8 mouse cellular contexts compared by ENCODE assay signal in the genomic region with DNA sequence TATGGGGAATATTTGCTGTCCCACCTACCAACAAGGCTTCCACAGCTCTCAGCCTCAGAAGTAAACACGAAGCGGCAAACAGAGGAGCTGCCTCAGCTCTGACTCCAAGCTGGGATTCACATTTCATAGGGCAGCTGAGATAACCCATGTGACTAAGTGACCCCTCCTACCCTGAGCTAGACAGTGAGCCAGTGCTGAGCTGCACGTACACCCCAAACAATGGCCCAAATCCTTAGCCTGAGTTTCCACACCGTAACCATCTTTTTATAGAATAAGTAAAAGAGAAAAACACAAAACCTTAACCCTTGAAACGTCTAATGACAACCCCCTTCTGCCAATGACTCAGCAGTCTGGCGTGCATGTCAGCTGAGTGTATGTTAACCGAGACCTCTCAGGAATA. TPM values are rescaled to one million over a fixed set of nuclear protein-coding genes. Genes with fewer than 3 reads are reported as not detected.
A peak's percentile ranks its signal among the peaks of the same experiment; 100 is the strongest.
DNase-seq lines count a peak whose midpoint lies in the region; ATAC-seq and TF ChIP-seq lines count a peak whose summit lies in the region.

No protein-coding gene starts in this region.

- POLR2A ChIA-PET in Patski (lab: Charles Lee): interaction anchor here (1.0 kb wide), 2 partner anchors 9 to 62 kb away, joined by 3 read pairs; partner anchors contain the start of genes Mapk1ip1 and Ppp2r2d

- H3K36me3 ChIP-seq in C2C12 (ENCODE audit: control insufficient read depth, insufficient read depth): no peaks in the 10 kb centered on the region
- H3K36me3 ChIP-seq in heart, embryonic 10.5 days: 0 out of 2 replicates have a peak, but pooled peaks cover 6% of the 10 kb centered on the region
- no peaks in the 10 kb centered on the region for H3K36me3 ChIP-seq in kidney, embryonic 14.5 days (ENCODE audit: control insufficient read depth, insufficient read depth, low read length)
- H3K36me3 ChIP-seq in lung, embryonic 15.5 days: no peaks in the 10 kb centered on the region

- H3K9ac ChIP-seq in kidney, embryonic 14.5 days (ENCODE audit: low read depth, low read length): no peak overlapping the region
- no peak overlapping the region for H3K9ac ChIP-seq in lung, embryonic 15.5 days

- TF ChIP-seq CTCF in C2C12 (IDR thresholded peaks at IDR 0.05; ENCODE audit: control insufficient read depth, insufficient read depth, insufficient read length) (no peak), Patski (IDR thresholded peaks at IDR 0.05) (no peak)

- CTCF ChIA-PET in Patski (lab: Charles Lee): interaction anchor here (0.7 to 3.4 kb wide), 4 partner anchors 10 to 66 kb away, joined by 3 to 10 read pairs (median 5); partner anchors contain the start of gene Ppp2r2d

- peak overlapping the region; percentile 97 for H3K27ac ChIP-seq in heart, embryonic 10.5 days
- H3K27ac ChIP-seq in kidney, embryonic 14.5 days (ENCODE audit: low read depth, low read length): no peak overlapping the region
- H3K27ac ChIP-seq in lung, embryonic 15.5 days: peak overlapping the region; percentile 25

- peak; percentile 51 for ATAC-seq in Patski
- no peak for ATAC-seq in kidney, embryonic 14.5 days (ENCODE audit: low FRiP score, low TSS enrichment)
- ATAC-seq in lung, embryonic 15.5 days (ENCODE audit: borderline replicate concordance, extremely low read depth, low FRiP score, low TSS enrichment): peak; percentile 9; the same call in 1 of the 2 replicates

- in situ Hi-C loops in Patski (cut with MboI; ENCODE audit: low pct_unique_long_range_greater_than_20kb): no loop called here

- no peaks in the 10 kb centered on the region for H3K27me3 ChIP-seq in C2C12 (ENCODE audit: control insufficient read depth, insufficient read depth, insufficient read length)
- H3K27me3 ChIP-seq in Patski: no peaks in the 10 kb centered on the region
- no peaks in the 10 kb centered on the region for H3K27me3 ChIP-seq in heart, embryonic 10.5 days (ENCODE audit: insufficient read depth, poor library complexity, severe bottlenecking)
- no peaks in the 10 kb centered on the region for H3K27me3 ChIP-seq in kidney, embryonic 14.5 days (ENCODE audit: control insufficient read depth, insufficient read depth, low read length)
- H3K27me3 ChIP-seq in lung, embryonic 15.5 days: no peaks in the 10 kb centered on the region

- peaks cover 2% of the 10 kb centered on the region for H3K79me3 ChIP-seq in C2C12 (ENCODE audit: low read depth)

- H3K4me3 ChIP-seq in C2C12 (ENCODE audit: insufficient read depth, poor library complexity, severe bottlenecking): no peak overlapping the region
- H3K4me3 ChIP-seq in heart, embryonic 10.5 days: peak overlapping the region; percentile 92
- no peak overlapping the region for H3K4me3 ChIP-seq in kidney, embryonic 14.5 days (ENCODE audit: low read length)
- H3K4me3 ChIP-seq in lung, embryonic 15.5 days: peak overlapping the region; percentile 10

- 8% methylated on average over 7 of the region's 7 CpGs for WGBS in heart, embryonic 10.5 days
- 8% methylated on average over 7 of the region's 7 CpGs for WGBS in kidney, embryonic 14.5 days
- WGBS in lung, embryonic 15.5 days: 6% methylated on average over 7 of the region's 7 CpGs

- H3K4me1 ChIP-seq in heart, embryonic 10.5 days: peaks cover 47% of the 10 kb centered on the region
- peaks cover 13% of the 10 kb centered on the region for H3K4me1 ChIP-seq in kidney, embryonic 14.5 days (ENCODE audit: control insufficient read depth, insufficient read depth, low read length)
- peaks cover 45% of the 10 kb centered on the region for H3K4me1 ChIP-seq in lung, embryonic 15.5 days

- H3K9me3 ChIP-seq in heart, embryonic 10.5 days: no peaks in the 10 kb centered on the region
- H3K9me3 ChIP-seq in kidney, embryonic 14.5 days (ENCODE audit: control insufficient read depth, low read length): no peaks in the 10 kb centered on the region
- H3K9me3 ChIP-seq in lung, embryonic 15.5 days: no peaks in the 10 kb centered on the region

- H3K4me2 ChIP-seq in kidney, embryonic 14.5 days (replicated peaks; ENCODE audit: low read depth, low read length): peak overlapping the region; percentile 80
- peak overlapping the region; percentile 72 for H3K4me2 ChIP-seq in lung, embryonic 15.5 days

- DNase-seq in Patski (ENCODE audit: low read depth, low spot score): no peak
- peak; percentile 67 for DNase-seq in embryo, embryonic 9.5 days (ENCODE audit: extremely low spot score)
- DNase-seq in heart, embryonic 10.5 days (ENCODE audit: low spot score): peak; percentile 83
- DNase-seq in right cerebral cortex, postnatal 25 days: peak; percentile 21
- no peak for DNase-seq in spleen, postnatal 14 days (ENCODE audit: low spot score in 2 of 2)

- H3ac ChIP-seq in C2C12 (ENCODE audit: control insufficient read depth, insufficient read length, low read depth): no peak overlapping the region

- H3K79me2 ChIP-seq in C2C12 (ENCODE audit: control insufficient read depth, insufficient read depth): no peaks in the 10 kb centered on the region

TF ChIP-seq in C2C12, 6 proteins besides CTCF, POLR2A, EP300 and RAD21:
- no peak for TF ChIP-seq CEBPB (IDR thresholded peaks at IDR 0.05; ENCODE audit: low read depth)
- TF ChIP-seq USF1 (IDR thresholded peaks at IDR 0.05; ENCODE audit: low read depth): peak; percentile 66

RNA-seq across cellular contexts. Expression of gene Bnip3, which starts 2.3 kb away (rescaled TPM):
- polyA plus RNA-seq in C2C12 (2012; fragmentation: generic; extraction: Trizol): 7.1 TPM
- polyA plus RNA-seq in Patski (2021): 130 TPM
- 273 and 300 TPM in 2 replicates for polyA plus RNA-seq in heart, embryonic 10.5 days (2016; fragmentation: Nextera tagmentation; extraction: Ambion mirVana)
- polyA plus RNA-seq in kidney, embryonic 14.5 days (2014; fragmentation: Nextera tagmentation; extraction: Ambion mirVana): 78.5 and 84.8 TPM in 2 replicates
- 109 and 120 TPM in 2 replicates for polyA plus RNA-seq in lung, embryonic 15.5 days (2015; fragmentation: Nextera tagmentation; extraction: Ambion mirVana)

RNA-seq across cellular contexts. Expression of gene Jakmip3, which starts 33.5 kb away (rescaled TPM):
- polyA plus RNA-seq in C2C12 (2012; fragmentation: generic; extraction: Trizol) (not detected), Patski (2021) (not detected)
- 0.07 and 0.09 TPM in 2 replicates for polyA plus RNA-seq in heart, embryonic 10.5 days (2016; fragmentation: Nextera tagmentation; extraction: Ambion mirVana)
- polyA plus RNA-seq in kidney, embryonic 14.5 days (2014; fragmentation: Nextera tagmentation; extraction: Ambion mirVana): 0.14 and 0.42 TPM in 2 replicates
- 0.08 and 0.15 TPM in 2 replicates for polyA plus RNA-seq in lung, embryonic 15.5 days (2015; fragmentation: Nextera tagmentation; extraction: Ambion mirVana)

Comparison
In these comparisons a context has a peak if more than half of its experiments do, and no peak if none do; other contexts are left out.
1. H3K4me3 ChIP-seq: peak in heart, embryonic 10.5 days (single experiment) and lung, embryonic 15.5 days (single experiment); none in C2C12 (single experiment) and kidney, embryonic 14.5 days (single experiment).
2. DNase-seq: peak in embryo, embryonic 9.5 days (single experiment), heart, embryonic 10.5 days (single experiment) and right cerebral cortex, postnatal 25 days (single experiment); none in Patski (single experiment) and spleen, postnatal 14 days (0 of 2).